Mouse (Mus musculus) CD8-positive naive resting alpha-beta T cell, adult 2 months (primary cell): ENCODE results near the gene Eif2ak1.
"Not testable (repeated sequence)": the region's sequence is repeated elsewhere in the genome, so short reads cannot be mapped to it uniquely, and the experiment has no call there.

Experiments
- DNase-seq, 2 experiments: peaks; one replicate each; pipeline ENCODE4 v3.0.0; 2022; ENCODE audit warnings: low read depth in 2 of 2, low spot score in 2 of 2

Eif2ak1 gene

DNA sequence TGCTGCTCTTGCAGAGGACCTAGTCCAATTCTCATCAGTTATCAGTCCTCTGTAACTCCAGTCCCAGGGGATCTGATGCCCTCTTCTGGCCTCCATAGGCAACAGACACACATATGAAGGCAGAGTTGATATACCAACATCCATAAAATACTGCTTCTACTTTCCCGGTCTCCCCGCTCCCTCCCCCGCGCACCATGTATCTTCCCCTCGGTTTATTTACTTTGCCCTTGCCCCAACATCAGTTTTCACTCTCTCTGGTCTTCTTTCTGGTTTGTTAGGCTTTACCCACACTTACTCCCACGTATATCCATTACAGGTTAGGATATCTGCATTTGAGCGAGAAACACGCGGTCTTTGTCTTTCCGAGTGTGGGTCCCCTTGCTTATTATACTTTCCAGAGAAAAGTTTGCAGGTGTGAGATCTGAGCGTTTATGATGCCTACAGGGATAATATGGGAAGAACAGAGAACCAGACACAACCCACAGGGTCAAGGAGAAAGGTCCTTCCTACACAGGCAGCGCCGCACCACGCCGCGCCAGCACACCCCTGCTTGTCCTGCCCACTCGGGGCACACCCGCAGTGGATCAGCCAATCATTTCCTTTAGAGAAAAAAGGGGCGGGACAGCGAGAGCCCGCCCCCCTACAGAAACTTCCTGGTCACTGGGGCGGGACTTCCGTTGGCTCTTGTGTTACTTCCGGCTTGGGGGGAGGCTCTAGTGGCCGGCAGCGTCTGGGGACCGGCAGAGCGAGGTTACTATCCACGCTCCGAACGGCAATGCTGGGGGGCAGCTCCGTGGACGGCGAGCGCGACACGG lies at the start of gene Eif2ak1:
TSS of gene Eif2ak1 (plus strand) at position 673 of the 815 bp plus-strand sequence.
- peak; percentile 85 to 90 for DNase-seq

DNA sequence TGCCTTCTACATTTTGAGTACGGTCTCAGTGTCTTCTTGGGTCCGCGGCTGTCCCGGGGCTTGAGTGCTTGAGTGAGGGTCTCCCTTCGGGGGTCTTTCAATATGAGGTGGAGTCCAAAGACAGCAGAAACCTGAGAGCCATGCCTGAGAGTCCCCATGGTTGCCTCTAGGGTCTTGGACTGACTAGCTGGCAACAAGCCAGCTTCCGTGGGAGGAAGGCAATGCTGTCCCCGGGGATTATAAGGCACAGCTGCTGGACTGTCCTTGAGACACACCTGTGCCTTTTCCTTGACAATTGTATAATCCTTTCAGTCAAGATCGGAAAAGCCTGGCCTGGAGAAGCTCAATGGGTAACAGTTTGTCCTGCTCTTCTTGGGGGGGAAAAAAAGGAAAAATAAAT lies 35.6 kb upstream of the Eif2ak1 start:
- no peak for DNase-seq

DNA sequence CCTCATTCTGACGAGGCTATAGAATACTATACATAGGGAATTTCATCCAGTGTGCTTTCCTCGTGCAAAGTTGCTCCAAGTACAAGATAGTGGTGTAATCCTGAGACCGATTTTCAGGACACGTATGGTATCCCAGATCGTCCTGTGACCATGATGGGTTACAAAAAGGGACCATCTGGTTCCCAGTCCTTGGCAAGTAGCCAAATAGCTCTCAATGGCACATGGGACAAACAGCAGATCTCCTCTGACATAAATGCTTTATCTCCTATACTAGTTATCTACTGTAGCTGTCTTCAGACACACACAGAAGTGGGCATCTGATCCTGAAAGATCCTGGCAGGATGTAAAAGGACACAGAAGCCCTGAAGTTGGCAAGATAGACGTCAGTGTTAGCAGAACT lies 32.2 kb upstream of the Eif2ak1 start:
- DNase-seq, result no peak

DNA sequence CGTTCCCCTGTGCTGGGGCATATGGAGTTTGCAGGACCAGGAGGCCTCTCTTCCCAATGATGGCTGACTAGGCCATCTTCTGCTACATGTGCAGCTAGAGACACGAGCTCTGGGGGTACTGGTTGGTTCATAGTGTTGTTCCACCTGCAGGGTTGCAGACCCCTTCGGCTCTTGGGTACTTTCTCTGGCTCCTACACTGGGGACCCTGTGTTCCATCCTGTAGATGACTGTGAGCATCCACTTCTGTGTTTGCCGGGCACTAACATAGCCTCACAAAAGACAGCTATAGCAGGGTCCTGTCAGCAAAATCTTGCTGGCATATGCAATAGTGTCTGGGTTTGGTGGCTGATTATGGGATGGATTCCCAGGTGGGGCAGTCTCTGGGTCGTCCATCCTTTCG lies 16.4 kb upstream of the Eif2ak1 start:
- DNase-seq, result not testable (repeated sequence)

DNA sequence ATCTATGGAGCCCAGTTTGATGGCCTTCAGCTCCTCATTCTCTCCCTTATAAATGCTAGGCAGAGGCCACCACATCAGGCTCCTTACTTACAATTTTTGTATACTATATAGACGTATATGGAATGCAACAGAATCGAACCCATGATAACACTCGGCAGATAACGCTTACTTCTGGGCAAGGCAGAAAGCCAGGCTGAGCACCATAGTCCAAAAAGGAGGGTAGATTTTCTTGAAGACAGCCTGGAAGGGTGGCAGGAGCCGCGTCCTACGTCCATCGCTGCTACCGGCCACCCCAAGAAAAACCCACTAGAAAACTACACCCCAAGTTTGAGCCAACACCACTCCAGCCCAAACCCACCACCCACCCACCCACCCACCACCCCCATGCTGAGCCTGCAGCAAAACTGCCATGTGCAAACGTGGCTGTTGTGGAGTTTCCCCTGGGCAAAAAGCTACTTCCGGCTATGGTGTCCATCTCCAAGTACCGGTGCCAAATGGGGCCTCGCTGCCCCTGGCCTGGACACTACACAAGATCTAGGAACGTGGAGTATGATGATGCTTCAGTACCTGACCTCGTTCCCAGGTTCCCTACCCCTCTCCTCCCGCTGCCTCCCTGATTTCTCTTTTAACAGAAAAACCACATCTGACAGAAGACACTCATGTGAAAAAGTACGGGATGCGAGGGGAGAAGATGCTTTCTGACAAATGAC lies 13.4 kb upstream of the Eif2ak1 start:
- DNase-seq, result no peak

DNA sequence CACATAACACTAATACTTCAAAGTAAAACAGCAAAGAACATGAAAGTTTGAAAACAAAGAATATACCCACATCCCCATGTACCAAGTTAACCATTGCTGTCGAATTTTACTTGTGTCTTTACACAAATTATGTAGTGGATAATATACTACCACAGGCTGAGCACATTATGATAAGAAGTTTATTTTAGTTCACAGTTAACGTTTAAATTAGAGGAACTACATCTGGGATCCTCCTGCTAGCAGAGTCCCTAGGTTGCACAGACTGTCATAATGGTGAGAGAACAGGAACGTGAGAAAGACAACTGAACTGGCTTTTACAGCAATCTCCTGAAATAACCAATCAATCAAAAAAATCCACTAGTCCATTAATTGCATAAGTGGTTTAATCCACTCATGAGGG lies 10.3 kb upstream of the Eif2ak1 start:
- no peak for DNase-seq

DNA sequence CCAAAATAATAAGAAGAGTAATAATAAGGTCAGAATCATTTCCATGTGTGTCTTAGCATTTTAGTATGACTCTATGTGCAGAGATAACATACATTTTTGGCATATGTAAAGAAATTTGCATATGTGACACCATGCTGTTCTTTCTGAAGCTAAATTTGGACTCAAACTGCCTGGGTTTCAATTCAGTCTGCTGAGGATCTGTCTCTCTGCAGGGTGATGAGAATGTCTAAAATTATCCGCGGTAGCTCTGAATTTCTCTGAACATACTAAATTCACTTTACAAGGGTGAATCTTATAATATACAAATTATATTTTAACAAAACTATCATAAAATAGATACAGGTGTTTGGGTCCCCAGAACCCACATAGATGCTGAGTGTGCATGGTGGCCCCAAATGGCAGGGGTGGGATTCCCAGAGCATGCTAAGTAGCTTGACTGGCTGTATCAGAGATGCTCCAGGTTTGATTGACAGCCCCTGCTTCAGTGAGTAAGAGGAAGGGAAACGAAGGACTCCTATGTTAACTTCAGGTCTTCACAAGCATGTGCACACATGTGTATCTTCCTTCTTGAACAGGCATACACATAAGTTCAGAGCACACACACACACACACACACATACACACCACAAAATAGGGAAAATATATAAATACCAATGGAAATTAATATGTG lies 8.0 kb upstream of the Eif2ak1 start:
- no peak for DNase-seq

DNA sequence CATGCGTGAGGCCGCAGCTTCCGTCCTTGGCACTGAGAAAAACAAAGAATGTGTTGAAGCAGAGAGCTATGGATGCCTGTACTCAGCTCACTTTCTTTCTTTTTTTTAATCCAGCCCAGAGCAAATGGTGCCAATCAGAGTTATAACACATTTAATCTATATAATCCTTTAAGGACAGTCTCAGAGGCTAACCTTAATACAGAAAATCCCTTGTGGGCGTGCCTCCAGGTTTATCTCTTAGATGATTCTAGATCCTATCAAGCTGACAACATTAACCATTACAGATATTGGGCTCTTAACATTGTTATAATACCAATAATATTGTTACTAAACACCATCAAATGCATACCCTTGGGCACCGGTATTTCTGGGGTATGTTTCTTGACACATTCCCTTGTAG lies 5.9 kb upstream of the Eif2ak1 start:
- DNase-seq, result no peak

DNA sequence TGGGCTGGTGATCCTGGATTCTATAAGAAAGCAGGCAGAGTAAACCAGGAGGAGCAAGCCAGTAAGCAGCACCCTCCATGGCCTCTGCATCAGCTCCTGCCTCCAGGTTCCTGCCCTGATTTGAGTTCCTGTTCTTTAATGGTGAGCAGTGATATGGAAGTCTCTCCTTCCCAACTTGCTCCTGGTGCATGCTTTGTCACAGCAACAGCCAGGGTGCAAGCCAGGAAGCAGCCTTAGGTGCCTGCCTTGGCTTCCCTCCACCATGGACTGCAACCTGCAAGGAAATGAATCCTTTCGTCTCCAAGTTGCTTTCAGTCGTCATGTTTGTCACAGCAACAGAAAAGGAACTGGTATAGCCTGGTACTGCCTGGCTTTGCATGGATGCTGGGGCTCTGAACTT lies 3.0 kb upstream of the Eif2ak1 start:
- DNase-seq, result no peak

DNA sequence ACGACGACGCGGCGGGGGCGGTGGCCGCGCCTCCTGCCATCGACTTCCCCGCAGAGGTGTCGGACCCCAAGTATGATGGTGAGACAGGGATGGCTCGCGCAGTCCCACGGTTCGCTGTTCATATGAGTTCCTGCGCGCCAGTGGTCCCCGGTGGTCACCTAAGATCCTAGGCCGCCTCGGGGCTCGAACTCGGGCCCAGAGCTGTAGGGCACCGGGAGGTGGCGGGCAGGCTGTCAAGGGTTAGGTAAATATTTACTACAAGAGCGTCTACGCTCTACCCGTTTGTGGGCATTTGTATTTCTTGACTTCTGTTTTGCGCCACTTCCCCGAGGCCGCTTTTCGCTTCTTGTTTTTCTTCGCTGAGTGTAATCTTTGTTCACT lies 333 bp downstream of the Eif2ak1 start:
- DNase-seq, result no peak

DNA sequence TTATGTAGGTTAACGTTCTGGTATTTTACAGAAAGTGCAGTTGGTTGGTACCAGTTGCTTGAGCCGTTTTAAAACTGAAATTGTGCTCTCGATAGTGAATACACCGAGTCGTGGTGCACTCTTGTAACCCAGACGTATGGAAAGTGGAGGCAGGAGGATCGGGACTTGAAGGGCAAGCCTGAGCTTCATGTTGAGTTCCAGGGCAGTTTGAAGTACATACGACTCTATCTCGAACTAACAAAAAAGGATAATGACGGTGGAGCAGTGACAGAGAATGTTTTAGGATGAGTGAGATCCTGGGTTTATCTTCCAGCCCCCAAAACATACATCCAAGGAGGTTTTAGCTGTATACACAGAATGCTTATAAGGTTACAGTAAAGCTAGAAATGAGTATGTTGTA lies 873 bp downstream of the Eif2ak1 start:
- no peak for DNase-seq

DNA sequence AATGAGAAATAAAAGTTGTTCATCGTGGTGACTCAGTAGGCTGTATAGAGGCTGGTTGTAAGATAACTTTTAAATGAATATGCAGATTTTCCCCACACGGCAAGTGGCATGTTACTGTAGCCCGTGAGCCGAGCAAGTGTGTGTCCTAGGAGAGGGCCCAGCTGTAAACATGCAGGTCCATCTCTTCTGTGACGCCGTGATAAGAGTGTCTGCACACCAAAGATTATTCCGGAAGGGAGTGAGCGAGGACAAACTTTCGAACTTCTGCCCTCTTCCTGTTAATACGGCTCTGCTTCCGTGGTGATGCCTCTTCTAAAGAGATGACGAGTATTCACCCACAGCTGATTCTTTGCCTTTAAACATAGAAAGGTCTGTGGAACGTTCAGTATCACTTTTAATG lies 1.4 kb downstream of the Eif2ak1 start:
- no peak for DNase-seq

DNA sequence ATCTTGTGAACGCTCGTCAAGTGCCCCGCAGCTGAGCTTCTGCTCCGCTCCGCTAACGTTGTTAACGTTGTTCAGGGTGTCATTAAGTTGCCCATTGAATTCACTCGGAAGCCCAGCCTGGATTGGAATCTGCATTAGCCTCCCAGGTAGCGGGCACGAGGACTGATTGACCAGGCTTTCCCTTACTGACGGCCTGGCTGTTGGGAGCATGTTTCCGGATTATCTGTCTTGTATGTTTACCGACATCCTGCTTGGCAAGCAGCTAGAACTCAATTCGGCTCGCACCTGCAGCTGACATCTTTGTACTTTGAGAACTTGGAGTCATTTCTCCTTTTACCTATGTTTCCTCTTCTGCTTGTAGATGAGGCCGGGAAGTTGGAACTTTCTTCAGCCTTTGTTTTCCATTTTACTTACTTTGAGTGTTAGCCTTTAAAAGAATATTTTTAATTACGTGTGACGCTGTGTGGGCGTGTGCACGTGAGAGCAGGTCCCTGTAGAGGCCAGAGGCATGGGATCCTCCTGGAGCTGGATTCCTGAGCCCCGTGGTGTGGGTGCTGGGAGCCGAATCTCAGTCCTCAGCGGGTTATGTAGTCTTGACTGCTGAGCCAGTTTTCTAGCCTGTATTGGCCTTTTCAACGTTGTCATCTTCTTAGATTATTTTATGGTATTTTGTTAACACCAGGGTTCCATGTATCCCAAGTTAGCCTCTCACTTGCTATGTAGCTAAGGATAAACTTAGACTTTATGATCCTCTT lies 2.5 kb downstream of the Eif2ak1 start:
- no peak for DNase-seq

DNA sequence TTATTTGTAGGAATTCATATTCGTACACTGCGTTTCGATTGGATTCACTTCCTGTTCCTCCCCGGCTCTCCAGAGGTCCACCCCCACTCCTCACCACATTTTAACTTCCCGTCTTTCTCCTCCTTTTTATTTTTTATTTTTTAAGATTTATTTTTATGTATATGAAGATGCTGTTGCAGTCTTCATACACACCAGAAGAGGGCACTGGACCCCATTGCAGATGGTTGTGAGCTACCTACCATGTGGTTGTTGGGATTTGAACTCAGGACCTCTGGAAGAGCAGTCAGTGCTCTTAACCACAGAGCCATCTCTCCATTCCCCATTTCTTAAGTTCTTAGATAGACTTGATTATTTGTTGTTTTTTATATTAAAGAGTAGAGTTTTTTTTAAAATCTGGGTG lies 3.2 kb downstream of the Eif2ak1 start:
- no peak for DNase-seq

DNA sequence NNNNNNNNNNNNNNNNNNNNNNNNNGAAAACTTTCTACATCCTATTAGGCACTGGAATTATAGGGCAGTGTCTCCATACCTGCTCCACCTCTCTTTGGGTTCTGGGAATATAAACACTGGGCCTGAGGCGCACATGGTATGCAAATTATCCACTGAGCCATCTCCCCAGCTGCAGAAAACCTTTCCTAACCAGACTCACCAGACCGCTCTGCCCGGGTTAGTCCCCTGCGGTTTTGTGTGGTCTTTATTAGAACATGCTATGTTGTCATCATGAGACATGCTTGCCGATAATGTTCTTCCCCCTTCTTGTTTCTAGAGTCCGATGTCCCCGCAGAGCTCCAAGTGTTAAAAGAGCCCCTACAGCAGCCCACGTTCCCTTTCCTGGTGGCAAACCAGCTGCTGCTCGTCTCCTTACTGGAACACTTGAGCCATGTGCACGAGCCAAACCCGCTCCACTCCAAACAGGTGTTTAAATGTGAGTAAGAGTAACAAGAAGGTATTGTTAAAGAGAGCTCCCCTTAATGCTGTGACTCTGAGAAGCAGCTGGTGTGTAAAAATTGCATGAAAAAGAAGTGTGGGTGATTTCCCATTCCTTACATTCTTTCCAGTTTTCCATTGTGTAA lies 54.1 kb downstream of the Eif2ak1 start:
- DNase-seq, result no peak

DNA sequence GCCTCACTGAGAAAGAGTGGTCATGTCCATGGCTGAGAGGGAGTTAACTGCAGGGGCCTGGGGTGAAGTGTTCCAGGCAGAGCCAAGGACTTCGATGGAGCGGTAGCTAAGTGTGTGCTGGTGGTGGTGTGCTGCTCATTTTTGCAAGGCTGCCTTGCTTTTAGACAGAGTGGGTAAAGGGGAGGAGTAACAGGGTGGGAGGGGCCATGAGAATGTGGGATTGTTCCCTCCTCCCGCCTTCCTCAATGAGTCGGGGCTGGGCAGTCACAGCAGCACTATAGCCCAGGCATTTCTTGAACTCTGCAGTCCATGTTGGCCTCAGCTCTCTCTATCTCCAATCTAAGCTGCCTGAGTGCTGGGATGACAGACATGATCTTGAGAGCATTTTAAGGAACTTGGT lies 57.0 kb downstream of the Eif2ak1 start:
- DNase-seq, result no peak

DNA sequence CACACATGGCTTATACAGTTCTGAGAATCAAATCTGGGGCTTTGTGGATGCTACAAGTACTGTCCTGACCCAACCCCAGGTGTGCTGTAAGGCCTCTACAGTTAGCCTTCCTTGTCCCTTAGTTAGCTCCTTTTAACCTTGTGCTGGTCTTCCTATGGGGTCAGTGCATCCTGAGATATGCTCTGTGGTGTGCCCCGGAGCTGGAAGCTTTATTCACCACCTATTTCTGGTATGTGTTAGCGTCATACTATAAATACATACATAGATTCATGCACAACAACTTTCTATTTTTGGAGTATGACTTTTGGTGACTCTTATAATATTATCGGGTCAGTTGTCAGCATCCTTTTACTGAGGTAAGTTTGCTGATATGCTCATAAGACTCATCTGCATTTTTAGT lies 67.7 kb downstream of the Eif2ak1 start:
- DNase-seq, result no peak

DNA sequence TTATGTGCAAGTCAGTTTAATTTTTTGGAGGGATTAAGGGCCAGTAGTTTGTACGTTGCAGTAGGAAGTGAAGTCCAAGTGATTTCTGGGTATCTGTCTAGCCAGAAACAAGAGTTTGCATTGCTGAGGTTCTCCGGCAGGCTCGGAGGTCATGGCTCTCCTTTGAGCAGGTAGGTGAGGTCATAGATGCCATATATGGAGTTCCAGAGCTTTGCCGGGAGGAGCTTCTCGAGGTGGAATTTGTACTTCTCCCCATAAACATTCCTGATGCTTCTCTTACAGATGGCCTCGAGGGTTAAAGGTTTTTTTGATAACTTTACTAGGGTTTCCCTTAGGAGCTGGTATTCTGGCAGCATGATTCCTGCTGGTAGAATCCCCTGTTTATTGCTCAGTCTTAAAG lies 73.2 kb downstream of the Eif2ak1 start:
- no peak for DNase-seq

DNA sequence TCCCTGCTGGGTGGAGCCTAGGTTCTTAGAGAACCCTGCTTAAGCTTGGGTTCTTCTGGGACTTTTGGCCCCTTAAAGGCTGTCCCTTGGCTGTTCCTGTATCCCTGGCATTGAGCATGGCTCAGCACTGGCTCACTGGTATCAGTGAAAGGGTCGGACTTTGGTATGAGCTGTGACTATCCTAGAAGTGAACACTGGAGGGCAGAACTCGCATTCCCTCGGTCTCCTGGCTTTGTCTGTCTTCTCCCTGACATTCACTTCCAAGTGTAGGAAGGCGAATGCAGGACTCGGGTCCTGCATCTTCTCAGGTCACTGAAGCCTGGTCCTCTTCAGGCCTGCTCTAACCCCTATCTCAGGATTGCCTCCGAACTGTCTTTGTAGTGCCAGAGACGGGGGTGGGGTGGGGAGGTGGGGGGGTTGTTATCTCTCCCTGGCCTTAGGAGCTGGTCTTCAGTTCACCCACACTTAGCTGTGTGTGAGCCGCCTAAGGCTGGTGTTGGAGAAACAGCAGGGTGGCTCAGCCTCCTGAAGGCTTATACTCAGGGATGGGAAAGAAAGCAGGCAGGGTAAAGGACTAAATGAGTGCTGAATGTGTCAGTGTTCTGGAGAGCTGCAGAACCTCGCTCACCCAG lies 74.8 kb downstream of the Eif2ak1 start:
- DNase-seq, result no peak

DNA sequence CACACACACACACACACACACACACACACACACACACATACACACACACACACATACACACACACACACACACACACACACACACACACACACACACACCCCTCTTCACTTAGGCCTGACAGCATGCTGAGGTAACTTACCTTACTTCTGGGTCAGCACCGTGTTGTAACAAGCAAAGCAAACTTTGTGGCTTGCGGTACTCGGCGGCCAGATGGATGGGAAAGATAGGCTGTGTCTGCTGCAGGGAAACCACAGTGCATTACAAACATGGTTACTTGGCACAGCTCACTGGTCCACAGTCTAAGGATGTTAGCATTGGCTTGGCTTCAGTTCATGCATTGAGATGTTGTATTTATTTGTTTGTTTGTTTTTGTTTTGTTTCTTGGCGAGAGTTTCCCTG lies 75.8 kb downstream of the Eif2ak1 start:
- no peak for DNase-seq
